Mouse (Mus musculus) cortical plate, adult 2 months (tissue): ENCODE measurements around the gene A4galt.

ENCODE experiments used
- CTCF ChIP-seq: fragments of 200-500 bp; IDR thresholded peaks from 2 replicates; pipeline ENCODE4 v1.5.1; 2011; ENCODE audit warnings: mild to moderate bottlenecking, control low read depth, low read length; ENCODE audit not compliant: insufficient read depth; ENCODE audit errors: extremely low read depth
- POLR2A ChIP-seq: fragments of 200-500 bp; IDR thresholded peaks from 2 replicates; pipeline ENCODE4 v1.6.1; 2011; ENCODE audit warnings: mild to moderate bottlenecking, low read length, control low read depth; ENCODE audit not compliant: insufficient read depth; ENCODE audit errors: extremely low read depth

DNA sequence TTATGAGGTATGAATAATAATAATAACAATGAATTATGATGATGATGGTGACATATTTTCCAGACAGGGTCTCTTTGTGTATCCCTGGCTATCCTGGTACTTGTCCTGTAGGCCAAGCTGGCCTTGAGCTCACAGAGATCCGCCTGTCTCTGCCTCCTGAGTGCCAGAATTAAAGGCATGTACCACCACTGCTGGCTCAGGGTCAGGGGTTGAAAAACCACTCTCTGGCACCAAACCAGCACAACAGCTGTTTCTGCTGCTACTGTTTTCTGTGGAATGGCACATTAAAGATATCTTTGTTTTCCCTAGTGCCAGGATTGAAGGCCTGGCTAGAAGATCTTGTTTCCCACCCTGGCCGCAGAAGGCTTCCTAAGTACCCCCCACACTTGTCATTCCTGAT lies 21.4 kb upstream of the A4galt start:
- TF ChIP-seq POLR2A (no peak), CTCF (no peak)
